In the genomic region with DNA sequence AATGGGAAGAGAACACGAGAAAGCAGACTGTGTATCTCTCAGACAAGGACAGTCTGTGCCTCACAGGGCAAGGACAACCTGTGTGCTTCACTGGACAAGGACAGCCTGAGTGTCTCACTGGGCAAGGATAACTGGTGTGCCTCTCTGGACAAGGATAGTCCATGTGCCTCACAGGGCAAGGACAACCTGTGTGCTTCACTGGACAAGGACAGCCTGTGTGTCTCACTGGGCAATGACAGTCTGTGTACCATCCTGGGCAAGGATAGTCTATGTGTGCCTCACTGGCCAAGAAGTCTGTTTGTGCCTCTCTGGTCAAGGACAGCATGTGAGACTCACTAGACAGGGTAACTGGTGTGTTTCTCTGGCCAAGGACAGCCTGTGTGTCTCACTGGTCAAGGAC, we compare ENCODE assay signal across 25 mouse cellular contexts.
DNase-seq lines count a peak whose midpoint lies in the region; ATAC-seq and TF ChIP-seq lines count a peak whose summit lies in the region.
"Had no signal": no experiment of that assay in that cellular context is flagged by ENCODE, and none has a peak within 500 bp of the region (broad histone marks: within the 10 kb centered on the region; RNA-seq: fewer than 3 reads in every experiment).

No protein-coding gene starts in this region.

- no peak overlapping the region for H3K4me3 ChIP-seq in neural tube, embryonic 14.5 days (ENCODE audit: low read depth, low read length)
- H3K4me3 ChIP-seq in neural tube, embryonic 15.5 days (replicated peaks), result no peak overlapping the region
- H3K4me3 ChIP-seq in gastrocnemius, adult 2 months, result no peak overlapping the region
- H3K4me3 ChIP-seq: forebrain, embryonic 15.5 days; heart, embryonic 13.5 days; limb, embryonic 12.5 days; midbrain, embryonic 10.5 days; midbrain, embryonic 15.5 days; neural tube, embryonic 12.5 days had no signal

- WGBS in neural tube, embryonic 14.5 days, result 71% methylated on average over 1 of the region's 1 CpGs
- WGBS in neural tube, embryonic 15.5 days, result 80% methylated on average over 1 of the region's 1 CpGs

- TF ChIP-seq CTCF in gastrocnemius, adult 2 months (IDR thresholded peaks at IDR 0.05), result no peak

- H3K4me1 ChIP-seq in neural tube, embryonic 14.5 days (ENCODE audit: control insufficient read depth, insufficient read depth, low read length), result no peaks in the 10 kb centered on the region
- no peaks in the 10 kb centered on the region for H3K4me1 ChIP-seq in neural tube, embryonic 15.5 days
- H3K4me1 ChIP-seq: forebrain, embryonic 15.5 days; heart, embryonic 13.5 days; limb, embryonic 12.5 days; midbrain, embryonic 10.5 days; midbrain, embryonic 15.5 days; neural tube, embryonic 12.5 days had no signal

- 0 out of 2 replicates have a peak, but pooled peaks have one; percentile 31 for ATAC-seq in neural tube, embryonic 14.5 days (ENCODE audit: low read depth)
- no peak for ATAC-seq in neural tube, embryonic 15.5 days (ENCODE audit: low FRiP score)
- 0 out of 2 replicates have a peak, but pooled peaks have one; percentile 27 for ATAC-seq in monocyte, adult 5-6 weeks (replicated peaks; ENCODE audit: insufficient number of reproducible peaks, low FRiP score, low TSS enrichment, poor library complexity, severe bottlenecking)
- ATAC-seq: forebrain, embryonic 15.5 days; intestine, postnatal 0 days; liver, postnatal 0 days; midbrain, embryonic 15.5 days; Patski had no signal

- peak; percentile 86 for DNase-seq in adrenal gland, adult 2 months
- DNase-seq in adrenal gland, postnatal 14 days, result peak; percentile 71
- no peak for DNase-seq in gastrocnemius, adult 2 months
- DNase-seq in heart, adult 18-20 months, result no peak
- DNase-seq: B cell, adult 2 months; cerebellum, adult 18-20 months; cerebellum, postnatal 10 days; heart, postnatal 10 days; kidney, postnatal 25 days; liver, postnatal 0 days; thymus, adult 2 months; thymus, postnatal 4 days had no signal

- no peaks in the 10 kb centered on the region for H3K36me3 ChIP-seq in neural tube, embryonic 14.5 days (ENCODE audit: control insufficient read depth, insufficient read depth, low read length)
- no peaks in the 10 kb centered on the region for H3K36me3 ChIP-seq in neural tube, embryonic 15.5 days
- H3K36me3 ChIP-seq: forebrain, embryonic 15.5 days; heart, embryonic 13.5 days; limb, embryonic 12.5 days; midbrain, embryonic 10.5 days; midbrain, embryonic 15.5 days; neural tube, embryonic 12.5 days had no signal

- no peaks in the 10 kb centered on the region for H3K9me3 ChIP-seq in neural tube, embryonic 14.5 days (ENCODE audit: control insufficient read depth, low read length)
- no peaks in the 10 kb centered on the region for H3K9me3 ChIP-seq in neural tube, embryonic 15.5 days (replicated peaks)
- H3K9me3 ChIP-seq: forebrain, embryonic 15.5 days; heart, embryonic 13.5 days; limb, embryonic 12.5 days; midbrain, embryonic 10.5 days; midbrain, embryonic 15.5 days; neural tube, embryonic 12.5 days had no signal

- intact Hi-C loops in gastrocnemius, adult 2 months (cut with DNase I), result no loop called here

- H3K4me2 ChIP-seq in neural tube, embryonic 14.5 days (ENCODE audit: low read depth, low read length), result no peak overlapping the region
- no peak overlapping the region for H3K4me2 ChIP-seq in neural tube, embryonic 15.5 days
- H3K4me2 ChIP-seq: forebrain, embryonic 15.5 days; heart, embryonic 13.5 days; hindbrain, embryonic 14.5 days; limb, embryonic 12.5 days; midbrain, embryonic 15.5 days; neural tube, embryonic 12.5 days had no signal

- H3K27me3 ChIP-seq in neural tube, embryonic 14.5 days (ENCODE audit: control insufficient read depth, insufficient read depth, low read length), result no peaks in the 10 kb centered on the region
- no peaks in the 10 kb centered on the region for H3K27me3 ChIP-seq in neural tube, embryonic 15.5 days (replicated peaks)
- H3K27me3 ChIP-seq: forebrain, embryonic 15.5 days; heart, embryonic 13.5 days; limb, embryonic 12.5 days; midbrain, embryonic 15.5 days; neural tube, embryonic 12.5 days had no signal

- no peak overlapping the region for H3K9ac ChIP-seq in neural tube, embryonic 14.5 days (replicated peaks; ENCODE audit: low read depth, low read length)
- no peak overlapping the region for H3K9ac ChIP-seq in neural tube, embryonic 15.5 days (replicated peaks)
- H3K9ac ChIP-seq: forebrain, embryonic 15.5 days; heart, embryonic 13.5 days; hindbrain, embryonic 14.5 days; limb, embryonic 12.5 days; liver, postnatal 0 days; midbrain, embryonic 15.5 days; neural tube, embryonic 12.5 days had no signal

- H3K27ac ChIP-seq in neural tube, embryonic 14.5 days (ENCODE audit: low read depth, low read length), result no peak overlapping the region
- H3K27ac ChIP-seq in neural tube, embryonic 15.5 days (replicated peaks), result no peak overlapping the region
- no peak overlapping the region for H3K27ac ChIP-seq in gastrocnemius, adult 2 months
- H3K27ac ChIP-seq: forebrain, embryonic 15.5 days; heart, embryonic 13.5 days; hindbrain, embryonic 14.5 days; limb, embryonic 12.5 days; macrophage; midbrain, embryonic 10.5 days; midbrain, embryonic 15.5 days; neural tube, embryonic 12.5 days had no signal

Comparison
In these comparisons a context has a peak if more than half of its experiments do, and no peak if none do; other contexts are left out.
1. DNase-seq: peak in adrenal gland, adult 2 months (single experiment) and adrenal gland, postnatal 14 days (single experiment); none in gastrocnemius, adult 2 months (single experiment) and heart, adult 18-20 months (0 of 2).